Mouse (Mus musculus) limb, embryonic 14.5 days (tissue): ENCODE data around the gene Trabd2b. TPM values are rescaled to one million over a fixed set of nuclear protein-coding genes. Genes with fewer than 3 reads are reported as not detected.

Source experiments
- ATAC-seq: fragments of 200-750 bp; cut with Nextera tagmentation; 2 replicates; pipeline ENCODE4 v1.8.0; 2017; ENCODE audit warnings: low read depth, moderate number of reproducible peaks, moderate TSS enrichment; ENCODE audit not compliant: low FRiP score
- DNase-seq: peaks from one replicate; pipeline ENCODE4 v3.0.0-alpha.2; 2015; ENCODE audit warnings: low spot score
- H3K27ac ChIP-seq: fragments of 300-500 bp; sonication (generic); replicated peaks from 2 replicates; pipeline ENCODE4 v1.5.1; 2014; ENCODE audit warnings: low read depth, mild to moderate bottlenecking, low read length, moderate library complexity, mixed read lengths
- H3K27me3 ChIP-seq: fragments of 300-500 bp; sonication (generic); 2 replicates; pipeline ENCODE4 v1.6.1; 2014; ENCODE audit warnings: low read length, mixed read lengths; ENCODE audit not compliant: control insufficient read depth, insufficient read depth
- H3K36me3 ChIP-seq: fragments of 300-500 bp; sonication (generic); 2 replicates; pipeline ENCODE4 v1.6.1; 2014; ENCODE audit warnings: mild to moderate bottlenecking, low read length, moderate library complexity, mixed read lengths; ENCODE audit not compliant: control insufficient read depth, insufficient read depth
- H3K4me1 ChIP-seq: fragments of 300-500 bp; sonication (generic); 2 replicates; pipeline ENCODE4 v1.6.1; 2014; ENCODE audit warnings: antibody characterized with exemption, low read length, mixed read lengths; ENCODE audit not compliant: control insufficient read depth, insufficient read depth
- H3K4me2 ChIP-seq: fragments of 300-500 bp; sonication (generic); replicated peaks from 2 replicates; pipeline ENCODE4 v1.6.1; 2014; ENCODE audit warnings: low read depth, mild to moderate bottlenecking, low read length, moderate library complexity; ENCODE audit not compliant: severe bottlenecking
- H3K4me3 ChIP-seq: fragments of 300-500 bp; sonication (generic); replicated peaks from 2 replicates; pipeline ENCODE4 v1.5.1; 2014; ENCODE audit warnings: low read length
- H3K9ac ChIP-seq: fragments of 300-500 bp; sonication (generic); 2 replicates; pipeline ENCODE4 v1.6.1; 2014; ENCODE audit warnings: mild to moderate bottlenecking, low read depth, low read length, moderate library complexity; ENCODE audit not compliant: severe bottlenecking
- H3K9me3 ChIP-seq: fragments of 300-500 bp; sonication (generic); 2 replicates; pipeline ENCODE4 v1.6.1; 2016; ENCODE audit warnings: low read length; ENCODE audit not compliant: control insufficient read depth
- POLR2A ChIP-seq: fragments of 200-500 bp; IDR thresholded peaks from 2 replicates; pipeline ENCODE4 v1.8.0; 2012; ENCODE audit warnings: inconsistent platforms, mild to moderate bottlenecking, moderate library complexity, borderline replicate concordance; ENCODE audit not compliant: insufficient read depth, insufficient read length; ENCODE audit errors: extremely low read depth
- WGBS: fragments of 180-500 bp; shearing (Covaris S2); extraction: QIAGEN DNeasy Blood & Tissue Kit; methylation state at CpG from one replicate; pipeline ENCODE4 v1.1.7; 2014; 5-methylcytosine and 5-hydroxymethylcytosine counted together
- polyA plus RNA-seq, 2 experiments: library from polyadenylated mRNA; depleted of rRNA in 1 of 2; stranded (reverse) in 1 of 2; unstranded in 1 of 2; fragments of >200 nt; fragmentation: Nextera tagmentation in 1 of 2; extraction: Ambion mirVana in 1 of 2; gene quantifications; 2 replicates each; pipeline versions ENCODE4 v1.2.1 to v1.2.3; 2012 to 2014

Gene Trabd2b
- polyA plus RNA-seq, 2 experiments, result 3.6 to 6.2 TPM

GRCm38 (mm10) chr4:114410026-114410425, 3.5 kb downstream of the Trabd2b start:
- ATAC-seq (no peak), DNase-seq (no peak)
- H3K27me3 ChIP-seq, result peaks cover 20% of the 10 kb centered on the region
- no peak overlapping the region for H3K9ac ChIP-seq
- H3K27ac ChIP-seq, result no peak overlapping the region
- TF ChIP-seq POLR2A, result no peak
- H3K36me3 ChIP-seq, result 0 out of 2 replicates have a peak, but pooled peaks cover 2% of the 10 kb centered on the region
- peak overlapping the region; percentile 15 for H3K4me2 ChIP-seq
- H3K4me3 ChIP-seq, result peak overlapping the region; percentile 4
- no peaks in the 10 kb centered on the region for H3K9me3 ChIP-seq
- WGBS, result 39% methylated on average over 3 of the region's 3 CpGs
- H3K4me1 ChIP-seq, result peaks cover 28% of the 10 kb centered on the region

DNA sequence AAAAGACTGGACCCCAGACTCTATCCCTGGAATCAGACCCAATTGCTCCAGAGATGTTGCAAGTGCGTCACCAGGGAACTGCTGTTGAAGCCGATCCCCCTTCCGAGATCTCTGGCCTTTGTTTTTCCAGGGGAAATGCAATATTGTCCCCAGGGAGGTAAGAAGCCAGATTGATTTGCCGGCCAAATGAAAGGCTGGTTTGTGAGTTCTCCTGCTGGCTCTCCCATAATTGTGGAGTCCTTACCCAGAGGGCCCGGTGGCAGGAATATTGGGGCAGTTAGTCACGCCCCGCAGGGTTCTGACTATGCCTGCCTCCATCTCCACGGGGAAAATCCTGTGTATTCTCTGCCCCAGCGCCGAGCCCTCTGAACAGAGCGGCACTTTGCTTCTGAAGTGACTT, 3.9 kb downstream of the Trabd2b start:
- no peak for TF ChIP-seq POLR2A
- no peak overlapping the region for H3K27ac ChIP-seq
- no peak for DNase-seq
- H3K36me3 ChIP-seq, result 0 out of 2 replicates have a peak, but pooled peaks cover 2% of the 10 kb centered on the region
- H3K27me3 ChIP-seq, result peaks cover 20% of the 10 kb centered on the region
- ATAC-seq, result no peak
- no peaks in the 10 kb centered on the region for H3K9me3 ChIP-seq
- no peak overlapping the region for H3K9ac ChIP-seq
- H3K4me3 ChIP-seq, result peak overlapping the region; percentile 4
- peaks cover 28% of the 10 kb centered on the region for H3K4me1 ChIP-seq
- 14% methylated on average over 11 of the region's 11 CpGs for WGBS
- peak overlapping the region; percentile 15 for H3K4me2 ChIP-seq

- H3K4me2 ChIP-seq, result peak overlapping the region; percentile 15
- H3K36me3 ChIP-seq, result 0 out of 2 replicates have a peak, but pooled peaks cover 2% of the 10 kb centered on the region
- no peak for TF ChIP-seq POLR2A
- ATAC-seq (no peak), DNase-seq (no peak)
- H3K4me1 ChIP-seq, result peaks cover 33% of the 10 kb centered on the region
- H3K27ac ChIP-seq, result no peak overlapping the region
- WGBS, result 25% methylated on average over 9 of the region's 9 CpGs
- peaks cover 20% of the 10 kb centered on the region for H3K27me3 ChIP-seq
- no peak overlapping the region for H3K9ac ChIP-seq
- H3K4me3 ChIP-seq, result 0 out of 2 replicates have a peak overlapping the region, but pooled peaks have one; percentile 4
- H3K9me3 ChIP-seq, result no peaks in the 10 kb centered on the region
Measured at GRCm38 (mm10) chr4:114410958-114411661, 4.6 kb downstream of the Trabd2b start.

DNA sequence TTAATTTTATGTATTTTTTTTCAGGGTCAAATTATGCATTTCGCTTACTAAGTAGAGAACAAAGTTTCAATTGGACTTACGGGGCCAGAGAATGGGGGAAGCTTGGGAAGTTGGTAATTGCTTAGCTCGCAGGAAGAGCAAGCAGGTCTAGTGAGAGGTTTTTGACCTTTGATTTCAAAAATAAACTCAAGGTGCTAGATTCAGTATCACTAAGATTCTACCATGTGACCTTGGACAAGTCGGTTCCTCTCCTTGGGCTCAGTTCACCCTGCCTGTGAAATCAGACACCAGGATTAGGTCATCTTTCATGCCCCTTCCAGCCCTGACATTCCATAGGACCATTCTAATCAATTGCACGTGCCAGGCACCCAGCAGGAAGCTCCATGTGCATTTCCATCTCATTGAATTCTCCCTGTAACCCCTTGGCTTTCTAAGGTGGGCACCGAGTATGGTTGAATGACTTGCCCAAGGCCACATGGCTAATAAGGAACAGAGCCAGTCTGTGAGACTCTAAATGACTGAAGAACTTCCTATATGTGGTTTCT, 5.4 kb downstream of the Trabd2b start:
- WGBS, result 38% methylated on average over 6 of the region's 6 CpGs
- Histone ChIP-seq H3K4me2 (no peak overlapping the region), H3K27ac (no peak overlapping the region), H3K4me3 (no peak overlapping the region), H3K9me3 (no peaks in the 10 kb centered on the region), H3K4me1 (peaks cover 39% of the 10 kb centered on the region), H3K36me3 (0 out of 2 replicates have a peak, but pooled peaks cover 2% of the 10 kb centered on the region), H3K27me3 (peaks cover 13% of the 10 kb centered on the region), H3K9ac (no peak overlapping the region)
- no peak for ATAC-seq
- no peak for DNase-seq
- no peak for TF ChIP-seq POLR2A

DNA sequence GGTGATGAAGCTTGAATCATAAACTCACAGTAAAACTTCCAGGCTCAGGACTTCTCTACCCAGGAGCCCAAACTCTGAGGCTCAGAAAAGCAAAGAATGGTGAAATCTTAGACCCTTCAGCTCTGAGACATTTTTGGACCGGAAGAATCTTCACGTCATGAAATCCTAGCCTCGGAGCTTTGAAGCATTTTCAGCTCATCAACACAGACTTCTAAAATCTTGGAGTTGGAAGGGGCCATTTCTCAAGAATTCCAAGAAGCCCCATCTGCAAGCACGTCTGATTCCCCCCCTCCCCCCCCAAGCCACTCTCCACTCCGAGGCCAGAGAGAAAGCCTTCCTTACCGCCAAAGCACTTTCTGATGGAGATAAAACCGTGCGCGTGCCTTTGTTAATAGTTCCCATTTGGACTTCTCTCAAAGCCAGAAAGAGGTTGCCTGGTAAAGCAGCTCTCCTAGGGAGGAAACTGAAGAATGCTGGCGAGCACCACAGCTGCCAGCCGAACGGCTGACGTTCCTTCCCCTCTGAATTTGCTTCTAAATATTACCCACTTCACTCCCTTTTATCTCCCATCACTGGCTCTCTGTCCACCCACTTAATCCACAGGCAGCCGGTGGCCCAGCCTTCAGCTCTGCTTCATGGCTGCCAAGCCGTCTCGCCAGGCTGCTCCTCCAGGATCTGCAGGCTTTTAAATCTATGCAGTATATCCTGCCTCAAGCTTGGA, 9.6 kb downstream of the Trabd2b start:
- Histone ChIP-seq H3K4me3 (no peak overlapping the region), H3K27me3 (0 out of 2 replicates have a peak, but pooled peaks cover 5% of the 10 kb centered on the region), H3K4me1 (peaks cover 20% of the 10 kb centered on the region), H3K36me3 (no peaks in the 10 kb centered on the region), H3K9me3 (no peaks in the 10 kb centered on the region), H3K9ac (0 out of 2 replicates have a peak overlapping the region, but pooled peaks have one; percentile 8), H3K27ac (peak overlapping the region; percentile 72; the same call in 1 of the 2 replicates), H3K4me2 (peak overlapping the region; percentile 28)
- peak; percentile 63 for DNase-seq
- TF ChIP-seq POLR2A, result no peak
- peak; percentile 65 for ATAC-seq
- WGBS, result 24% methylated on average over 16 of the region's 16 CpGs
